Mouse (Mus musculus) hindbrain, embryonic 12.5 days (tissue): ENCODE results near the gene Hs3st4. TPM values are rescaled to one million over a fixed set of nuclear protein-coding genes. Genes with fewer than 3 reads are reported as not detected.

ENCODE experiments used
- ATAC-seq: fragments of 200-750 bp; cut with Nextera tagmentation; 2 replicates; pipeline ENCODE4 v1.8.0; 2017; ENCODE audit warnings: moderate TSS enrichment; ENCODE audit not compliant: low FRiP score
- H3K27ac ChIP-seq: fragments of 300-500 bp; sonication (generic); 2 replicates; pipeline ENCODE4 v1.5.1; 2016; ENCODE audit warnings: mild to moderate bottlenecking
- H3K27me3 ChIP-seq: fragments of 300-500 bp; sonication (generic); 2 replicates; pipeline ENCODE4 v1.6.1; 2016; ENCODE audit warnings: mild to moderate bottlenecking
- H3K36me3 ChIP-seq: fragments of 300-500 bp; sonication (generic); 2 replicates; pipeline ENCODE4 v1.6.1; 2016; ENCODE audit warnings: mild to moderate bottlenecking
- H3K4me1 ChIP-seq: fragments of 300-500 bp; sonication (generic); 2 replicates; pipeline ENCODE4 v1.6.1; 2016
- H3K4me2 ChIP-seq: fragments of 300-500 bp; sonication (generic); replicated peaks from 2 replicates; pipeline ENCODE4 v1.6.1; 2016; ENCODE audit warnings: mild to moderate bottlenecking
- H3K4me3 ChIP-seq: fragments of 300-500 bp; sonication (generic); 2 replicates; pipeline ENCODE4 v1.5.1; 2016; ENCODE audit warnings: mild to moderate bottlenecking
- H3K9ac ChIP-seq: fragments of 300-500 bp; sonication (generic); 2 replicates; pipeline ENCODE4 v1.6.1; 2016; ENCODE audit warnings: mild to moderate bottlenecking, moderate library complexity
- H3K9me3 ChIP-seq: fragments of 300-500 bp; sonication (generic); replicated peaks from 2 replicates; pipeline ENCODE4 v1.6.1; 2016; ENCODE audit warnings: mild to moderate bottlenecking
- WGBS: fragments of 180-500 bp; shearing (Covaris S2); methylation state at CpG from one replicate; pipeline ENCODE4 v1.1.7; 2016; 5-methylcytosine and 5-hydroxymethylcytosine counted together
- polyA plus RNA-seq: library from polyadenylated mRNA; unstranded; fragments of >200 nt; fragmentation: Nextera tagmentation; extraction: Ambion mirVana; gene quantifications from 2 replicates; pipeline ENCODE4 v1.2.1, GENCODE M21; 2016

Gene Hs3st4
- polyA plus RNA-seq, 1 experiment from 2014 or later = 2.5 TPM

GRCm38 (mm10) chr7:124163301-124163700 is 180.6 kb downstream of the Hs3st4 start:
- Histone ChIP-seq H3K27me3 (no peaks in the 10 kb centered on the region), H3K4me1 (no peaks in the 10 kb centered on the region), H3K9ac (no peak overlapping the region), H3K9me3 (no peaks in the 10 kb centered on the region), H3K27ac (no peak overlapping the region), H3K36me3 (no peaks in the 10 kb centered on the region), H3K4me2 (no peak overlapping the region), H3K4me3 (no peak overlapping the region)
- 100% methylated on average over 1 of the region's 1 CpGs for WGBS
- no peak for ATAC-seq

GRCm38 (mm10) chr7:124166229-124166628 is 183.6 kb downstream of the Hs3st4 start:
- no peaks in the 10 kb centered on the region for H3K4me1 ChIP-seq
- H3K4me2 ChIP-seq = no peak overlapping the region
- no peak for ATAC-seq
- H3K27ac ChIP-seq = no peak overlapping the region
- no peaks in the 10 kb centered on the region for H3K27me3 ChIP-seq
- no peak overlapping the region for H3K9ac ChIP-seq
- H3K9me3 ChIP-seq = no peaks in the 10 kb centered on the region
- WGBS = 63% methylated on average over 1 of the region's 1 CpGs
- H3K36me3 ChIP-seq = no peaks in the 10 kb centered on the region
- no peak overlapping the region for H3K4me3 ChIP-seq

GRCm38 (mm10) chr7:124168796-124169195 is 186.1 kb downstream of the Hs3st4 start:
- no peaks in the 10 kb centered on the region for H3K9me3 ChIP-seq
- no peak overlapping the region for H3K4me3 ChIP-seq
- no peaks in the 10 kb centered on the region for H3K27me3 ChIP-seq
- 90% methylated on average over 2 of the region's 2 CpGs for whole genome bisulfite sequencing
- H3K4me1 ChIP-seq = no peaks in the 10 kb centered on the region
- no peaks in the 10 kb centered on the region for H3K36me3 ChIP-seq
- no peak for ATAC-seq
- no peak overlapping the region for H3K4me2 ChIP-seq
- H3K27ac ChIP-seq = no peak overlapping the region
- H3K9ac ChIP-seq = no peak overlapping the region

GRCm38 (mm10) chr7:124170001-124170400 is 187.3 kb downstream of the Hs3st4 start:
- Histone ChIP-seq H3K4me2 (no peak overlapping the region), H3K27ac (no peak overlapping the region), H3K9ac (no peak overlapping the region), H3K4me3 (no peak overlapping the region), H3K9me3 (no peaks in the 10 kb centered on the region), H3K27me3 (no peaks in the 10 kb centered on the region), H3K4me1 (no peaks in the 10 kb centered on the region), H3K36me3 (no peaks in the 10 kb centered on the region)
- no peak for ATAC-seq
- 92% methylated on average over 2 of the region's 2 CpGs for WGBS

- no peak for ATAC-seq
These were observed 189.3 kb downstream of the Hs3st4 start for GRCm38 (mm10) chr7:124171992-124172391.

GRCm38 (mm10) chr7:124180926-124181325 is 198.3 kb downstream of the Hs3st4 start:
- ATAC-seq = no peak
- no peak overlapping the region for H3K9ac ChIP-seq
- no peaks in the 10 kb centered on the region for H3K4me1 ChIP-seq
- H3K36me3 ChIP-seq = no peaks in the 10 kb centered on the region
- no peak overlapping the region for H3K27ac ChIP-seq
- no peaks in the 10 kb centered on the region for H3K9me3 ChIP-seq
- no peaks in the 10 kb centered on the region for H3K27me3 ChIP-seq
- WGBS = 92% methylated on average over 3 of the region's 3 CpGs
- H3K4me3 ChIP-seq = no peak overlapping the region
- no peak overlapping the region for H3K4me2 ChIP-seq

More at GRCm38 (mm10) chr7:124171992-124172391, 189.3 kb downstream of the Hs3st4 start:
- Histone ChIP-seq H3K4me2 (no peak overlapping the region), H3K27me3 (no peaks in the 10 kb centered on the region), H3K9me3 (no peaks in the 10 kb centered on the region), H3K27ac (no peak overlapping the region), H3K4me1 (no peaks in the 10 kb centered on the region), H3K36me3 (no peaks in the 10 kb centered on the region), H3K9ac (no peak overlapping the region), H3K4me3 (no peak overlapping the region)

- no peak for ATAC-seq
- H3K27me3 ChIP-seq = no peaks in the 10 kb centered on the region
- no peaks in the 10 kb centered on the region for H3K36me3 ChIP-seq
- H3K4me1 ChIP-seq = no peaks in the 10 kb centered on the region
- no peak overlapping the region for H3K4me3 ChIP-seq
- no peak overlapping the region for H3K27ac ChIP-seq
- no peaks in the 10 kb centered on the region for H3K9me3 ChIP-seq
- no peak overlapping the region for H3K9ac ChIP-seq
- WGBS = 59% methylated on average over 1 of the region's 1 CpGs
- H3K4me2 ChIP-seq = no peak overlapping the region
These were observed 202.0 kb downstream of the Hs3st4 start for GRCm38 (mm10) chr7:124184693-124185092.

DNA sequence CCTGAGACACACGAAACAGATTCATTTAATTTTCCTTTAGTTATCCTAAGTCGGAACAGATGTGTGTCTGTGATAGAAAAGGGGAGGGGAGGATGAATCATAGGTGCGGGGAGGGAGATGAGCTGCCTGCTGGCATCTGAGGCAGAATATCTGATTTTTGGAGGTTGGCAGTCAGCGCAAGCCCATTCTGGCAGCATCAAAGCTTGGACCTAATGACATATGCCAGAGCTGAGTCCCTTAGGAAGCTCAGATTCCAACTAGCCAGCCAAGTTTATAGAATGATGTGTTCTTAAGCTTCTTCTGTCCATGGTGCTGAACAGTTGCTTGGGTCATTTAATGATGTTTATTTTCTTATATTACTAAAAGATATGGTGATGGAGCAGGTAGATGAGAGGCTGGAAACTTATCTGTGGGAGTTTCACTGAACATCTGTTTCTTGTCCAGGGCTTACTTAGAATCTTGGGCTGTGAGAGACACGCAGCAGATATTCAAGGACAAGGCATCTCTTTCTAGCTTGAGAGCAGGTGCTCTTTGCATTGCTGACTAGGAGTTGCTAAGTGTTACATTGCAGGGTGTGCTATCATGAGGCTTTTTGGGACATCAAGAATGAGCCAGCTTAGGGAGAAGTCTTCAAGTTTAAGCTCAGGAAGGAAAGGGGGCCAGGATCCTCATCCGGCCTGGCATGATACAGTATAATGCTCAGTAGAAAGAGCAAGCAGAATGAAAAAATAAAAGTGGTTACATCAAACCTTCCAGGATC is 216.3 kb downstream of the Hs3st4 start:
- Histone ChIP-seq H3K4me1 (no peaks in the 10 kb centered on the region), H3K9me3 (no peaks in the 10 kb centered on the region), H3K36me3 (no peaks in the 10 kb centered on the region), H3K9ac (no peak overlapping the region), H3K4me3 (no peak overlapping the region), H3K4me2 (no peak overlapping the region), H3K27ac (no peak overlapping the region), H3K27me3 (no peaks in the 10 kb centered on the region)
- no peak for ATAC-seq
- 81% methylated on average over 6 of the region's 6 CpGs for WGBS

GRCm38 (mm10) chr7:124216921-124217320 is 234.3 kb downstream of the Hs3st4 start:
- Histone ChIP-seq H3K9ac (no peak overlapping the region), H3K4me3 (no peak overlapping the region), H3K27me3 (no peaks in the 10 kb centered on the region), H3K27ac (no peak overlapping the region), H3K4me1 (no peaks in the 10 kb centered on the region), H3K4me2 (no peak overlapping the region), H3K9me3 (no peaks in the 10 kb centered on the region), H3K36me3 (no peaks in the 10 kb centered on the region)
- no peak for ATAC-seq
- 84% methylated on average over 1 of the region's 1 CpGs for WGBS

- no peaks in the 10 kb centered on the region for H3K9me3 ChIP-seq
- no peaks in the 10 kb centered on the region for H3K36me3 ChIP-seq
- 79% methylated on average over 10 of the region's 10 CpGs for WGBS
- H3K4me1 ChIP-seq = no peaks in the 10 kb centered on the region
- H3K4me2 ChIP-seq = no peak overlapping the region
- H3K27me3 ChIP-seq = no peaks in the 10 kb centered on the region
- no peak overlapping the region for H3K4me3 ChIP-seq
- no peak overlapping the region for H3K9ac ChIP-seq
- no peak overlapping the region for H3K27ac ChIP-seq
- ATAC-seq = no peak
These were observed 237.9 kb downstream of the Hs3st4 start for GRCm38 (mm10) chr7:124220556-124220955.

DNA sequence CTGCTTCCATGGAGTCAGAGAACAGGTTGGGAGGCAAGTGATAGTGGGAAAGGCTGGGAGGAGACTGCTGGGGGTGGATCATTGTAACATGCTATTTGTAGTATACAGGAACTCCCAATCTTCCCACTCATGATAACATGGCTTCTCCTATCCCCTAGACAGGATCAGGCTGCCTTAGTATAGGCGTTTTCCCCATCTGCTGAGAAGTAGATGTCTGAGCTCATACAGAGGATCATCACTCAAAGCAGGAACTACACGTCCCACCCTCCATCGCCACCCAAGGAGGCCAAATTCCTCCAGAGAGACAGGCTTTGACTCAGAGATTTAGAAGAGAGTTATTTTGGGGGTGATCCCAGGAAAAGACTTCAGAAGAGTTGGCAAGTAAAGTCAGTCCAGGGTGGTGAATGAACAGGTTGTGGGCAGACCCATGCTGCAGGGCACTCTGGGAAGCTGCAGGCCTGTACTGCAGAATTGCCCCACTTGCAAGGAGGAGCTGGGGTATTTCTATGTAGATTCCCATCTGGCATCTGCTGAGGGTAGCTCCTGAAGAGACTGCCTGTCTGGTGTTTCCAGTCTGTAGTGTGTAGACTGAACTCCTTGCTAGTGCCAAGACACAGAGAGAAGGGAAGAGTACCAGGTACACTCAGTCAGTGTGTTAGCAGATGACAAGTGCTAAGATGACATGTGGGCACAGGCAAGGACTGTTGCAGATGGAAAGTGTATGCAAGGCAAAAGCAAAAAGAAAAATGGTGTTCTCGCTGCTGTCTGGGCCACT is 255.4 kb downstream of the Hs3st4 start:
- H3K4me1 ChIP-seq = peaks cover 18% of the 10 kb centered on the region
- 86% methylated on average over 4 of the region's 4 CpGs for WGBS
- H3K27ac ChIP-seq = no peak overlapping the region
- 0 out of 2 replicates have a peak, but pooled peaks cover 2% of the 10 kb centered on the region for H3K27me3 ChIP-seq
- H3K9me3 ChIP-seq = no peaks in the 10 kb centered on the region
- H3K9ac ChIP-seq = no peak overlapping the region
- H3K36me3 ChIP-seq = no peaks in the 10 kb centered on the region
- no peak overlapping the region for H3K4me2 ChIP-seq
- no peak overlapping the region for H3K4me3 ChIP-seq
- ATAC-seq = no peak

DNA sequence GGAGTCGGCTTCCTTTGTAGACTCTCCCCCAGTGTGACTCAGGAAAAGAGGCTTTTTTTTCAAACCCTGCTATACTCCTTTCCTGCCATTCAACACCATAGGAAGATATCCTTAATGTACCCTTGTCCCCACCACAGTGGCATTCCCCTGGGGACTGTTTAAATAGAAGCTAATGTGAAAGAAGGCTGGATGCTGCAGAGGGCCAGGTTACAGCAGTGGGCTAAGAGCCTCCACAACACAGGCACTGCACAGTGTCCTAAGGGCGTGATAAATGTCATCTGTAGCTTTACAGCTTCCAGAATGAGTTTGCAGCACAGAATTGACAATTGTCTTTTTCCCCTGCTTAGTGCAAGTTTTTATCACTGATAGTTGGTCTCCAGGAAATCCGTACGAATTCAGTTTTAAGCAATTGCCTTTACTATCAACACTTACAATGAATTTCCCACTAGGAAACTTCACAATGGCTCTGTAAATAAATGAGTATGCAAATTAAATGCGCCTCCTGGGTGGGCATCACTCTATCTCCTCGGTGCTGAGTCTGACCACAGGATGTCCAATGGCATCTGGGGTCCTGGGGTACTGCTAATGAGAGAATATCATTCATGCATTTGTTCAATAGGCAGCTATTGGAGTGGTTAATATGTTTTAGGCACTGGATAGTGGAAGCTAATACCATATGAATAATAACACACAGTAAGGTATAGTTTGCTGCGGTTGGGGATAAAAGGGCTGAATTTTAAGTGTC is 257.4 kb downstream of the Hs3st4 start:
- 0 out of 2 replicates have a peak, but pooled peaks cover 2% of the 10 kb centered on the region for H3K27me3 ChIP-seq
- H3K9me3 ChIP-seq = no peaks in the 10 kb centered on the region
- H3K36me3 ChIP-seq = no peaks in the 10 kb centered on the region
- no peak overlapping the region for H3K4me2 ChIP-seq
- H3K9ac ChIP-seq = no peak overlapping the region
- H3K4me1 ChIP-seq = peaks cover 18% of the 10 kb centered on the region
- ATAC-seq = peak; percentile 74
- H3K4me3 ChIP-seq = no peak overlapping the region
- H3K27ac ChIP-seq = no peak overlapping the region; the same call in 1 of the 2 replicates
- 27% methylated on average over 7 of the region's 7 CpGs for WGBS
